Mouse (Mus musculus) lung, postnatal 36 days (tissue): ENCODE measurements around the gene Rnf224.
A peak's percentile ranks its signal among the peaks of the same experiment; 100 is the strongest.

Experiments used
- DNase-seq: peaks from one replicate; pipeline ENCODE4 v3.0.0; 2022; ENCODE audit warnings: mixed read lengths

Gene Rnf224

GRCm38 (mm10) chr2:25225811-25226379 lies 10.7 kb downstream of the Rnf224 start:
- no peak for DNase-seq

DNA sequence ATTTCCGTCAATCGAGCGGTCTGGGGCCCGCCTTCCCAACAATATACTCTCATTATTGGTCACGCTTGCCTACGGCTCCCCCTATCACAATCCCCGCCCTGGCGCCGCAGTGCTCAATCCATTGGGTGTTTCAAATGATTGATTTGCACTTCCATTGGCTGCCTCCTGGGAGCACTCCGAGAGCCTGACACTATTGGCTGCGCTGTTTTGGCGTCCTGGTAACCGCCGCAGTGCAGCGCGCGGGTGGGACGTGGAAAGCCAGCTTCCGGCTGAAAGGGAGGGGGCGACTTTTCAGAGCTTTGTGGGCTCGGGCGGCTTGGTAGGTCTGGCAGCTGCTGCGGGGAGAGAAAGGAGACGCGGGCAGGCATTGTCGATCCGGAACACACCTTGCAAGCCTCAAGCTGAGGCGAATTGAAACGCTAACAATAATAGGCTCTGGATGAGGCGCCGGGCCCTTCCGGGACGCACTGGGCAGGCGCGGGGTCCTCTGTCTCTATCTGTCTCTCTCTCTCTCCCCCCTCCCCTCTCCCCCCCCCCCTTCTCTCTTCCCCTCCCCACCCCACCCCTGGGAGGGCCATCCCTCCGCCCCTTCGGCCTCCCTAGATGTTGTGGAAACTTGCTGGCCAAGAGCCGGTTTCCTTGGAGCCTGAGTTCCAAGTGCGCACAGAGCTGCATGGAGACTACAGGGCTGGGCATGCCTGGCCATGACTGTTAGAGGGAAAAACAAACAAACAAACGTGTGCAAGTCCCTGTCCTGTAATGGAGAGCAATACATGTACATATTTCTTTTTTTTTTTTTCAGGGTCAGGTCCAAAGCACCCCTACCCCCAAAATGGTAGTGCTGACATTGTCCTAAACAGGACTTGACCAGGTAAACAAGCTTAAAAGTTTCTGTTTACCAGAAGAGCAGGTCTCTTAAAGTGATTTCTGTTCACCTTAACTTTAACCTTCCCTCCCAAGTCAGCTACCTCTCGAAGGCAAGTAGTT lies 11.5 kb downstream of the Rnf224 start:
- peak; percentile 100 for DNase-seq

GRCm38 (mm10) chr2:25224492-25224765 lies 12.2 kb downstream of the Rnf224 start, which contains the start of gene Tubb4b:
Tubb4b (minus strand) TSS chr2:25224702.
- DNase-seq, result no peak

DNA sequence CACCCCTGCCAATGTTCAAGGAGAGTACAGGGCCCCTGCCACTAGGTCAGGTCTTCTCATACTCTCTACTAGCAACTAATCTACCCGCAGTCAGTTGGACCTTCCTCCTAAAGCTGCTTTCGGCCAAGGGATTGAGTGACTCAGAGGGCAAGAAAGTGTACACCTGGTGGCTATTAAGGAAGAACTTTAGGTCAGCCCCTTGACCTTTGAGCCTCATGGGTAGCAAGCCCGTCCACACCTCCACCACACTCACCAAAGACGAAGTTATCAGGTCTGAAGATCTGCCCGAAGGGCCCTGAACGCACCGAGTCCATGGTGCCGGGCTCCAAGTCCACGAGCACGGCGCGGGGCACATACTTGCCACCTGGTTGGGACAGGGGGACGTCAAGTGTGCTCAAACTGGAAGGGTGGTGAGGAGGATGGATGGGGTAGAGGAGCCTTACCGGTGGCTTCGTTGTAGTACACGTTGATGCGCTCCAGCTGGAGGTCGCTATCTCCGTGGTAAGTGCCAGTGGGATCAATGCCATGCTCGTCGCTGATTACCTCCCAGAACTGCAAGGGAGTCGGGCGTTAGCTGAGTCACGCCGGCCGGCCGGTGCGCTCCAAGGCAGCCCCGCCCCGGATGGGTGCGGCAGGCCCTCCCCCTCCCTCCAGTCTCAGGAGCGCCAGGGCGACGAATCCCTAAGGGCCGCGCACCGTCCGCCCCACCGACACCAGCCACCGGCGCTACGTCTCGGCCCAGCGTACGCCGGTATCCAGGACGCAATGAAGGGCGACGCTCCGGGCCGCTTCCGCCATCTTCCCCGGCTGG lies 12.7 kb downstream of the Rnf224 start:
- DNase-seq, result peak; percentile 91

DNA sequence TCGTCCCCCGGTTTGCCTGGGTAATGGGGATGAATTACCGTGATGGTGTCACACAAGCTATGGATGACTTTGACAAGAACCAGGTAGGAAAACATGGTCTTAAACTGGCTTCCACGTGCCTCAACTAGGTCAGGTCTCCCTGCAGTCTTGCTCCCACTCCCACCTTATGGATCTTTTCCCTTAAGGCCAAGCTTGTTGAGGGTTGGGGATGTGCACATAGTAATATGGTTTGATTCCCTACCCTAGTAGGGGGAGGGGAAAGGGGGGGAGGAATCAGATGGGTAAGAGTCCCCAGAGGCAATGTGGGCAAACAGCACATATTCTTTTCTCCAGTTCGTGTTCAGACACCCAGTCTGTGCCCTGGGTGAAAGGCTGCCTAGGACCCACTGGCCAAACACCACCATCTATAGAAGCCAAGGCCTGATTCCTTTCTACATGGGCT lies 15.2 kb downstream of the Rnf224 start:
- DNase-seq, result no peak

- DNase-seq, result no peak
Observed at GRCm38 (mm10) chr2:25218445-25218844, 18.1 kb downstream of the Rnf224 start, which contains the start of gene Fam166a. Fam166a (plus strand) TSS chr2:25218745.

- no peak for DNase-seq
Observed at GRCm38 (mm10) chr2:25217666-25218065, 18.9 kb downstream of the Rnf224 start.

DNA sequence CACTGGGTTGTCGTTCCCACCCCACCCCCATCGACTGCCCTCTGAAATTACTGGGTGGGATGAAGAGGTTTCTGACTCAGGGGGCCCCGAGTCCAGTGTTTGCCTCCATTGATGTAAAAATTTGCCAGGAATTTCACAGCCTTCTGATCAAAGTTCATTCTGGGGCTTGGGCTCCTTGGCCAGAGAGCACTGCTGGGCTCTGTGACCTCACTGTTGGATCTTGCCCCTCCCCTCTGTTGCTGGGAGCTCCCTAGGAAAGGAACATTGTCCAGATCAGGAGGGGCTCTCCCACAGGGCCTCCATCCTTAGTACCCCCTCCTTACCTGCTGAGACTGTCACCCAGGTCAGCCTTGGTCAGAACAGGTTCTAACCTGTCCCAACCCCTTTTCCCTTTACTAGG lies 22.1 kb downstream of the Rnf224 start, which contains the start of gene Stpg3:
Gene Stpg3 (minus strand): TSS at position 194 of the 400 bp plus-strand sequence.
- no peak for DNase-seq

- DNase-seq, result no peak
Observed at GRCm38 (mm10) chr2:25213266-25213865, 23.2 kb downstream of the Rnf224 start.

DNA sequence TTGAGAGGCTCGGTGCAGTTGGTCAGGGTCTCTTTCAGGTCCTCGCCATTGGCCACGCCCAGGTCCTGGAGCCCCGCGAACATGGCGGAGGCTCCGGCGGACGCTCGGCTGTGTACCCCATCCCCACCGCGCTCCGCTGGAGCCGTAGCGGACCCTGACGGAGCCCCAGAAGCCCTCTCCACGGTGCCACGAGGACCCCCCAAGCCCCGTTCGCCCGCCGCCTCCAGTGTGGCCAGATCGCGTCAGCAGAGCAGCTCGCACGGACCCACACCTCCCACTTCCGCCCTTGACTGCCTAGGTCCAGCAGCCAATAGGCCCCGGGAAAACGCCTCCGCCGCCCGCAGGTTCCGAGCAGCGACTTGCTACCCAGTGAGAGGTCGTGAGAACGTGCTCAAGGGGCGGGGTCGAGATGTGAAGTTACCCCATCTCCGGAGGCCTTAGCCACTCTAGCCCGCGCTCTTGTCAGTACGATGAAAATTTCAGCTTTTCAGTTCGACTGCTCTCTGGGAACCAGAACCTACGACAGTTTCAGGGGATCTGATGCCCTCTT lies 25.4 kb downstream of the Rnf224 start, which contains the start of gene Nelfb:
Gene Nelfb (minus strand): TSS at position 369 of the 550 bp plus-strand sequence.
- peak; percentile 95 for DNase-seq

DNA sequence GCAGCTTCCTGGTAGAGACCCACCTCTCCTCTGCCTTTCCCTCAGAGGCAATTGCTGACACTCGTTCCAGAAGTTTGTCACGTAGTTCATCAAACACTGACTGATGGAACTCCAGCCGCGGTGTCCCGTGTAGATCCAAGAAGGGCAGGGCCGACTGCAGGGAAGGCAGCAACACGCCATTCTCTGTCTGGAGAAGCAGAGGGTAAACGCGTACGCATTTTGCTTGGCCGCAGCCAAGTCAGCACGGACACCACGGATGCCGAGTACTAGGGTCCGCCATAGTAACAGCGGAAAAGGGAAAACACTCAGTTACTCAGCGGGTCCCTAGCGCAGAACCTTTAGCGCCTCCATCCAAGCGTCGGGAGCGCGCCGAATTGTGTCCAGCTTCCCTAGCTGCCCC lies 25.9 kb downstream of the Rnf224 start:
- no peak for DNase-seq

- DNase-seq, result no peak
Observed at GRCm38 (mm10) chr2:25207593-25207992, 29.0 kb downstream of the Rnf224 start.

DNA sequence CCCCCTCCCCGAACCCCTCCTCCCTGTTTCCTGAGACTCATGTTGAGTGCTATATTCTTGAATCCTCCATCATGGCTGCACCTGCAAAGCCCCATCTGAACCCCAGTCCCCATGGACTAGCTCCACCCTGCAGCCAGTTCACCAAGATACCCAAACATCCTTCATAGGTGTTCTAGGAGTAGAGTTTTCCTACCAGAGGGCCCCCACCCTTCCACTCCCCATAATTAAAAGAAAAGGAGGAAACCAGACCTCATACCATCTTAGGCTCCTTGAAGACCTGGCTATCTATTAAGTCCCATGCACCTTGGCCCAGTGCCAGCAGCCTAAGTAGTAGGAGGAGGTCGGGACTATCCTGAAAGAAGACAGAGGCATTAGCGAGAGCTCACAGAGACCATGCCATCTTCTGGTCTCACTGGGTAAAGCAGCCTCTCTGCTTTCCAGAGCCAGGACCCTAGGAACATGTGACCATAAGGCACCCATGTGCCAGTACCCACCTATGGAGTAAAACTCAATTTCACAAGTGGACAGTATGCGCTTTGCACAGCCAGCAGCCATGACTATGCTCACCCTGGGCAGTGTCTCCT lies 32.9 kb downstream of the Rnf224 start:
- DNase-seq, result peak; percentile 25

GRCm38 (mm10) chr2:25200631-25201030 lies 36.0 kb downstream of the Rnf224 start:
- no peak for DNase-seq

DNA sequence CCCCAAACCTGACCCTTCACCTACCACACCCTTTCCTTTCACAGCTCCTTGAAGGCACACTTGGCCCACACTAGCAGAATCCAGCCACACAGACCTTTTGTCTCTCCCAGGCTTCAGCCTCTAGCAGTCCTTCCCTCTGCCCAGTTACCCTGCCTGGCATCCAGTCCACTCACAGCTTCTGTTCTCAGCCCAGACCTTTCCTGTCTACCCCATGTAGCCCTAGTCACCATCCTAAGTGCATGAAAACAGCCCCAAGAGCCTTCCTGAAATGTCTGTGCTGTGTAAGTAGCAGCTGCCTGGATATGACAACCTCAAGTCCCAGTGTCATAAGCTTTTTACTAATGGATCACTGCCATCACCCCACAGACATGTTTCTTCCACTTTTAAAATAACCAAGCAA lies 38.6 kb downstream of the Rnf224 start:
- DNase-seq, result no peak

- peak; percentile 70 for DNase-seq
Observed at GRCm38 (mm10) chr2:25197191-25197590, 39.4 kb downstream of the Rnf224 start.

DNA sequence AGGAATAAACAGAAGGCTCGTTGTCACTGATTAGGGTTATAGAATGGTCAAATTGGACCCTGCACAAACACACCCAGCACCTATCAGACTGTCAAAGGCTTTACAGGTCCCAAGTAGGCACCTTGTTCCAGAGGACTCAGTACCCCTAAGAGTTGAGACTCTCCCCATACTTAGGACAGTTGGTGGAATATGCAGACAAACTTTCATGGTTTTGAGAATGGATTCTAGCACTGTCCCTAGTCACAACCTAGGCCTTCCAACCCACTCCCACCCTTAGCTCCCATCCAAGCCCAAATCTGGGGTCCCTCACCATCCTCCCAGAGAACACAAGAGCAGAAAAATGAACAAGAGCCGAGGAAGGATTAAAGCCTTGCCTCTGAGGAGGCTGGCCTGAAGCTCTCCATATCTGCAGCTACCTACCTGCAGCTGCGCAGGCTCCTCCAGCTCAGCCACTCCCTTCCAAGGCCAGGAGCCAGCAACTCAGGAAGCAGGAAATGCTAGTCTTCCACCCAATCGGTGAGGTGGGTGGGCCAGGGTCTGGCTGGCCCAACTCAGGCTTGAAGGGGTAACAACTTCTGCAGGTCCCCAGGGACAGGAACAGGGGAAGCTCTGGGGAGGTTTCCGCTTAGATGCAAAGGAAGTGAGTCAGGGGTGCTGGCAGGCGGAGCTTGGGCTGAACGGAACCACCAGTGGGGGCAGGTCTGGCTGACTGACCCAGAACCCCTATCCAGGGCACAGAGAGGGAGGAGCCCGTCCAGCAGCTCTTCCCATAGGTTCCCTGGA lies 40.2 kb downstream of the Rnf224 start, which contains the start of gene Tor4a:
Gene Tor4a (minus strand): TSS at position 715 of the 783 bp plus-strand sequence.
- peak; percentile 92 for DNase-seq

- DNase-seq, result peak; percentile 92
Observed at GRCm38 (mm10) chr2:25195211-25196156, 41.1 kb downstream of the Rnf224 start.

DNA sequence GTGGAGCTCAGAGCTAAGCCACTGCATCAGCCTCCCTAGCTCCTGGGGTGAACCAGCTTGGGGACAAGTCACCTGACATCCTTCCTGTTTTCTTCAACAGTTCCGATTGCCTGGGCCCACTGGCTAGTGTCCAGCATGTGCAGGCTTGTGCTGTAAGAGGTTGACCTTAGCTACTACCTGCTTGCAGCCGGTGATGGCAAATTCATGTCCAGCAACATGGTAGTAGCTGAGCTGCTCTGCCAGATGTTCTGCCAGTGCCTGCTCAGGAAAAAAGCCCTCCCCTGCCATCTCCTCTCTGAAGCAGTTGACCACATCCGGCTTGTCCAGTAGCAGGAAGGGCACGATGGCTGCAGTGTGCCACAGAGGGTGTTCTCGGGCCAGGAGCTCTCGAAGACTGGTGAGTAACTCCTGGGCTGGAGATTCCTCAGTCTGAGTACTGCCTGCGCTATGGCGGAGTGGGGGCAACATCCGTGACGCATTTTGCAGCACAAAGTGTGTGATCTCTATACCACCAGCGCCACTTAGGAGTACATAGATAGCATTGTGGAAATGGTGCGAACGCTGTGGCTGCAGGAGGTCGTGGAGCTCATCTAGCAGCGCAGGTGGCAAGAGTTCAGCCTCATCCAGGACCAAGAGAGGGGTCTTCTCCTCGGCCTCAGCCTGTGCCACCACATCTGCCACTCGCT lies 42.0 kb downstream of the Rnf224 start:
- no peak for DNase-seq
